Mouse (Mus musculus): Measurements from ENCODE around the gene Chga. TPM values are rescaled to one million over a fixed set of nuclear protein-coding genes. Genes with fewer than 3 reads are reported as not detected.

The Chga gene
- polyA plus RNA-seq, 1 experiment from 2014 or later: 5.2 TPM

DNA sequence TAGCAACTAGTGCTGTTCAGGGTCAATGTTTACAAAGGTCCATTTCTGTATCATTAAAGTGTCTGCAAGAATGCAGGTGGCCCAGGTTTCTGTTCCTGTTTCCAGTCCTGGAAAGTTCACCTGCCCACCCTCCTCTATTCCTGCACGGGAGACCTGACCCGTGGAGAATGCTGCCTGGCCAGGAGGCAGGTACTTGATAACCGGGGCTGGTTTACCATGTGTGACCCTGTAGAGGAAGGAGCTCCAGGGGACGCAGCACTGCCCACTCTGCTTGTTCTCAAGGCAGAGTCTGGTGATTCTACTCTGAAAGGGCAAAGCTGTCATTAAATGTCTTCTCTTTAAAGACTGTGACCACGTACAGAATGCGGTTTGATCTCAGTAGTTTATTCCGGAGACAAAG is 13.4 kb downstream of the Chga start:
- Histone ChIP-seq H3K9me3 (ENCODE audit: control insufficient read depth, low read depth, low read length) (no peaks in the 10 kb centered on the region), H3K27ac (ENCODE audit: low read length) (no peak overlapping the region), H3K27me3 (ENCODE audit: control insufficient read depth, insufficient read depth, low read length) (no peaks in the 10 kb centered on the region), H3K4me3 (ENCODE audit: low read depth, low read length) (no peak overlapping the region), H3K4me1 (ENCODE audit: control insufficient read depth, insufficient read depth, low read length) (no peaks in the 10 kb centered on the region), H3K4me2 (replicated peaks; ENCODE audit: low read depth, low read length) (no peak overlapping the region), H3K36me3 (ENCODE audit: control insufficient read depth, insufficient read depth, low read length) (peaks cover 3% of the 10 kb centered on the region; the same call in 1 of the 2 replicates), H3K9ac (replicated peaks; ENCODE audit: low read depth, low read length) (no peak overlapping the region)
- WGBS: 72% methylated on average over 7 of the region's 7 CpGs
- no peak for ATAC-seq (ENCODE audit: insufficient number of reproducible peaks, insufficient read depth, low FRiP score, low read depth)

DNA sequence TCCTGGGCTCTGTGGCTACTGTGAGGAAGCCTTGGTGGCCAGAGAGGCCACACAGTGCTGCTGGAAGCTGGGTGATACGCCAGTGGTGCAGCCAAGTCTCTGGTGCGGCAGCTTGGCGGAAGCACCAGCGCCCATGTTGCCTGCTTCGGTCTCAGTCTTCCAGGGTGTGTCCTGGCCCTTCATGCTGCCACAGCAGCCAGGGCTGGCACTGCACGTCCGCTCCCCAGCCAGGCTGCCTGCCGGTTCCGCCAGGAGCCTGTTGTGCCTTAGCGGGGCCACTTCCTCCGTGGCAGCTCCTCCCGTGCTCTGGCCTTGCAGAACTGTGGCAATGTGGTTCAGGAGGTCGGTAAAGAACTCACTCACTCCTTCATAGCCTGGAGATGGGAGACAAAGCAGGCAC is 15.3 kb downstream of the Chga start:
- ATAC-seq (ENCODE audit: insufficient number of reproducible peaks, insufficient read depth, low FRiP score, low read depth): no peak
- H3K36me3 ChIP-seq (ENCODE audit: control insufficient read depth, insufficient read depth, low read length): peaks cover 3% of the 10 kb centered on the region; the same call in 1 of the 2 replicates
- H3K9me3 ChIP-seq (ENCODE audit: control insufficient read depth, low read depth, low read length): no peaks in the 10 kb centered on the region
- no peaks in the 10 kb centered on the region for H3K4me1 ChIP-seq (ENCODE audit: control insufficient read depth, insufficient read depth, low read length)
- no peak overlapping the region for H3K9ac ChIP-seq (replicated peaks; ENCODE audit: low read depth, low read length)
- H3K4me2 ChIP-seq (replicated peaks; ENCODE audit: low read depth, low read length): no peak overlapping the region
- WGBS: 87% methylated on average over 13 of the region's 13 CpGs
- H3K27me3 ChIP-seq (ENCODE audit: control insufficient read depth, insufficient read depth, low read length): no peaks in the 10 kb centered on the region
- no peak overlapping the region for H3K27ac ChIP-seq (ENCODE audit: low read length)
- H3K4me3 ChIP-seq (ENCODE audit: low read depth, low read length): no peak overlapping the region

DNA sequence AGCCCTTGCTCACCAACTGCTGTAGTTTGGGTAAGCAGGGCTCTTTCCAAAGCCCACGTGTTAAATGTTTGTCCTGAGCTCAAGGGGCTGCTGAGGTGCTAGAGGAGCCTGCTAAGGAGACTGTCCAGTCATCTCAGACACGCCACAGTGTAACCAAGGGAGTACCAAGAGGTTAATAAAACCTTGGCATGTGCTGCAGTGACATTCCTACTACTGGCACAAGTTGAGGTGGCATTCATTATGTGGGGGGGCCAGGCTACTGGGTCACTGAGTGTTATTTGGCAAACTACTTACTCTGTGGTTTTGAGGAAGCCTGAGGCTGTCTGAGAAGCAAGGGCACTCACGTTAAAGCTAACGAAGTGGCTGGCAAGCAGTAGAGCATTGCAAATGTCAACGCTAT is 16.0 kb downstream of the Chga start:
- H3K4me2 ChIP-seq (replicated peaks; ENCODE audit: low read depth, low read length): no peak overlapping the region
- no peaks in the 10 kb centered on the region for H3K9me3 ChIP-seq (ENCODE audit: control insufficient read depth, low read depth, low read length)
- 77% methylated on average over 5 of the region's 5 CpGs for WGBS
- H3K9ac ChIP-seq (replicated peaks; ENCODE audit: low read depth, low read length): no peak overlapping the region
- ATAC-seq (ENCODE audit: insufficient number of reproducible peaks, insufficient read depth, low FRiP score, low read depth): no peak
- peaks cover 3% of the 10 kb centered on the region; the same call in 1 of the 2 replicates for H3K36me3 ChIP-seq (ENCODE audit: control insufficient read depth, insufficient read depth, low read length)
- H3K4me3 ChIP-seq (ENCODE audit: low read depth, low read length): no peak overlapping the region
- H3K27me3 ChIP-seq (ENCODE audit: control insufficient read depth, insufficient read depth, low read length): no peaks in the 10 kb centered on the region
- no peaks in the 10 kb centered on the region for H3K4me1 ChIP-seq (ENCODE audit: control insufficient read depth, insufficient read depth, low read length)
- no peak overlapping the region for H3K27ac ChIP-seq (ENCODE audit: low read length)

DNA sequence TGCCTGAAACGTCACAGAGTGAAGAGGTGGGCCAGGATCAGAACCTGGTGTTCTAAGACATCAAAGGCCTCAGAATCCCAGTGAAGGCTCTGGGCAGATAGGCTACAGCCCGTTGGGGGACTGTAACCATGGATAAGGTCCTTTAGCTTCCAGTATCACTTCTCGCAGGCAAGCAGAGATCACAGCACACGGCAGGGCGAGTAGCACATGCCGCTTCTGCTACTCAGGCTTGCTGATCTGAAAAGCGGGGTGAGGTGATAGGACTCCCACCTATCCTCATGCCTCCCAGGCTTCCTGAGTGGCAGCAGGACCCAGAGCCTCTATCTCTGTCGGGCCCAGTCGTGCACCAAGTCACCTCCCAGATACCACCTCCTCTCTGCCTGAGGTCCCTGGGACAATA is 16.9 kb downstream of the Chga start:
- Histone ChIP-seq H3K9ac (replicated peaks; ENCODE audit: low read depth, low read length) (no peak overlapping the region), H3K27me3 (ENCODE audit: control insufficient read depth, insufficient read depth, low read length) (no peaks in the 10 kb centered on the region), H3K4me1 (ENCODE audit: control insufficient read depth, insufficient read depth, low read length) (no peaks in the 10 kb centered on the region), H3K4me3 (ENCODE audit: low read depth, low read length) (no peak overlapping the region), H3K36me3 (ENCODE audit: control insufficient read depth, insufficient read depth, low read length) (peaks cover 3% of the 10 kb centered on the region; the same call in 1 of the 2 replicates), H3K9me3 (ENCODE audit: control insufficient read depth, low read depth, low read length) (no peaks in the 10 kb centered on the region), H3K27ac (ENCODE audit: low read length) (no peak overlapping the region), H3K4me2 (replicated peaks; ENCODE audit: low read depth, low read length) (no peak overlapping the region)
- no peak for ATAC-seq (ENCODE audit: insufficient number of reproducible peaks, insufficient read depth, low FRiP score, low read depth)
- WGBS: 82% methylated on average over 9 of the region's 9 CpGs

DNA sequence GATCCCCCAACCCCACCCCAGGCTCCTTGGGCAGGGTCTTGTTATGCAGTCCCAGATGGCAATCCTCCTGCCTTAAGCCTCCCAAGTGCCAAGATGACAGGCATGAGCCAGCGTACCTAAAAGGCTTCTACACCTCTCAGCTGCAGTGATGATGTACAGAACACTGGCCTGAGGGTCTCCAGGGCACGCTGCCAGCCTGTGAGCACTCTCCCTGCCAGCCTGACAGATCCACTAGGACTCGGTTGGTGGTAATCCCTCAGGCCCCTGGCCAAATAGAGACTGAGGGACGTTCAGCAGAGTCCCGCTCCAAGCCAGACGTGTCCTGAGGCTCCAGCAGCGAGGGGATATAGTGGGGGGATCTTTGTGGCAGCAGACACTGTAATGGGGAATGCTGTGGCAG is 18.3 kb downstream of the Chga start:
- Histone ChIP-seq H3K27ac (ENCODE audit: low read length) (no peak overlapping the region), H3K4me1 (ENCODE audit: control insufficient read depth, insufficient read depth, low read length) (peaks cover 3% of the 10 kb centered on the region; the same call in 1 of the 2 replicates), H3K4me3 (ENCODE audit: low read depth, low read length) (no peak overlapping the region), H3K9me3 (ENCODE audit: control insufficient read depth, low read depth, low read length) (no peaks in the 10 kb centered on the region), H3K4me2 (replicated peaks; ENCODE audit: low read depth, low read length) (no peak overlapping the region), H3K27me3 (ENCODE audit: control insufficient read depth, insufficient read depth, low read length) (no peaks in the 10 kb centered on the region), H3K36me3 (ENCODE audit: control insufficient read depth, insufficient read depth, low read length) (peaks cover 3% of the 10 kb centered on the region; the same call in 1 of the 2 replicates), H3K9ac (replicated peaks; ENCODE audit: low read depth, low read length) (no peak overlapping the region)
- no peak for ATAC-seq (ENCODE audit: insufficient number of reproducible peaks, insufficient read depth, low FRiP score, low read depth)
- 64% methylated on average over 7 of the region's 7 CpGs for WGBS

DNA sequence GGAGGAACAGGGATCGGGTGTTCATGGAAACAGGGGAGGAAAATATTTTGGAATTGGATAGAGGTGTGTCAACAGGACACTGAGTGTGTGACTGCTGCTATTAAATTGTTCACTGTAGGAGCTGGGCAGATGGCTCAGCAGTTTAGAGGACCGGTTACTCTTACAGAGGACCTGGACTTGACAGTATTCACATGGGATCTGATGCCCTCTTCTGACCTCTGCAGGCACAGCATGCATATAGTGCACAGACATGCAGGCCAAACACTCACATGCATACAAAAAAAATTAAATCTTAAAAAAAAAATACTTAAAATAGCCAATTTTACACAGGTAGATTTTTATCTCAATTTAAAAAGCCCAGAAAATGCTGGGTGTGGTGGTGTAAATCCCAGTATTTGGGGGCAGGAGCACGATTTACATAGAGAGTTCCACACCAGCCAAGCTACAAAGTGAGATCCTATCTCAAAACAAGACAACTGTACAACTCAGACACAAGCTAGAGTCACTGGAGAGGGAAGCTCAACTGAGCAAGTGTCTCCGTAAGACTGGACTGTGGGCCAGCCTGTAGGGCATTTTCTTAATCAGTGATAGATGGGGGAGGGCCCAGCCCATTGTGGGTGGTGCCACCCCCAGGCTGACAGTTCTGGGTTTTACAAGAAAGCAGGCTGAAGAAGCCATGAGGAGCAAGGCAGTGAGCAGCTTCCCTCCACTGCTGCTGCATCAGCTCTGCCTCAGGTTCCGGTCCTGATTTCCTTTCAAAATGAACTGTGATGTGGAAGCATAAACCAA is 21.0 kb downstream of the Chga start:
- 85% methylated on average over 5 of the region's 5 CpGs for WGBS
- no peaks in the 10 kb centered on the region for H3K9me3 ChIP-seq (ENCODE audit: control insufficient read depth, low read depth, low read length)

DNA sequence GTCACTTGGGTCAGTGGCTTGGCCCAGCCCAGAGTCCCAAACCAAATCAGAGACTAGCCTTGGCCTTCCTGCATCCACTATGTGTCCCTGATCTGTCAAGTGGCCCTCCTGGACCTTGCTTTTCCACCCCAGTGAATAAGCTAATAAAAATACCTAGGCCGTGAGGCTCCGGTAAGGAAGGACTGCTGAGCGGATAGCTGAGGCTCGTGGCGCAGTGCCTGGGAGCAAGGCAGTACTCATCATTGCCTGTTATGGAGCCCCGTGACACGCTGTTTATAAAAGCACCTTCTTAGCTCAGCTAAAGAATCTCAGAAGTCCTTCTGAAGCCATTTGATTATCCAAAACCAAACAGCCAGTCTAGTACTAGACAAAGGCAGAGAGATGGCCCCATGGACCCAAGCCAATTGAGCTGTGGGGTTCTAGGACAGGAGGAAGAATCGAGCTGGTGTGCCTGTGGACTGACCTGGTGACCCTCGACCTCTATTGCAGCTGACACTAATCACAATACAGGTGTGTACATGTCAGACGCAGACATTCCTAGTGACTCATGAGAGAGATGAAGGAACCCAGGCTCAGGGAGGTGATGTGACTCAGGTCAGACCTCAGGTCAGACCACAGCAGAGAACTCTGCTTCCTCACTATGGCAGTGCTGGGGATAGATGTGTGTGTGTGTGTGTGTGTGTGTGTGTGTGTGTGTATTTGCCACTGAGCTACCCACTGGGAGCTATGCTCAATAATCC is 22.1 kb downstream of the Chga start:
- H3K4me1 ChIP-seq (ENCODE audit: control insufficient read depth, insufficient read depth, low read length): peaks cover 3% of the 10 kb centered on the region; the same call in 1 of the 2 replicates
- H3K27ac ChIP-seq (ENCODE audit: low read length): peak overlapping the region; percentile 74
- H3K36me3 ChIP-seq (ENCODE audit: control insufficient read depth, insufficient read depth, low read length): peaks cover 3% of the 10 kb centered on the region; the same call in 1 of the 2 replicates
- no peaks in the 10 kb centered on the region for H3K9me3 ChIP-seq (ENCODE audit: control insufficient read depth, low read depth, low read length)
- no peaks in the 10 kb centered on the region for H3K27me3 ChIP-seq (ENCODE audit: control insufficient read depth, insufficient read depth, low read length)
- ATAC-seq (ENCODE audit: insufficient number of reproducible peaks, insufficient read depth, low FRiP score, low read depth): peak; percentile 47; the same call in 1 of the 2 replicates
- no peak overlapping the region for H3K4me2 ChIP-seq (replicated peaks; ENCODE audit: low read depth, low read length)
- WGBS: 37% methylated on average over 10 of the region's 10 CpGs
- H3K9ac ChIP-seq (replicated peaks; ENCODE audit: low read depth, low read length): no peak overlapping the region
- no peak overlapping the region for H3K4me3 ChIP-seq (ENCODE audit: low read depth, low read length)

More for the DNA sequence above, 21.0 kb downstream of the Chga start:
- peaks cover 3% of the 10 kb centered on the region; the same call in 1 of the 2 replicates for H3K36me3 ChIP-seq (ENCODE audit: control insufficient read depth, insufficient read depth, low read length)
- H3K4me1 ChIP-seq (ENCODE audit: control insufficient read depth, insufficient read depth, low read length): peaks cover 3% of the 10 kb centered on the region; the same call in 1 of the 2 replicates
- no peaks in the 10 kb centered on the region for H3K27me3 ChIP-seq (ENCODE audit: control insufficient read depth, insufficient read depth, low read length)
- no peak for ATAC-seq (ENCODE audit: insufficient number of reproducible peaks, insufficient read depth, low FRiP score, low read depth)
- no peak overlapping the region for H3K4me3 ChIP-seq (ENCODE audit: low read depth, low read length)
- H3K9ac ChIP-seq (replicated peaks; ENCODE audit: low read depth, low read length): no peak overlapping the region
- H3K4me2 ChIP-seq (replicated peaks; ENCODE audit: low read depth, low read length): no peak overlapping the region
- H3K27ac ChIP-seq (ENCODE audit: low read length): no peak overlapping the region

DNA sequence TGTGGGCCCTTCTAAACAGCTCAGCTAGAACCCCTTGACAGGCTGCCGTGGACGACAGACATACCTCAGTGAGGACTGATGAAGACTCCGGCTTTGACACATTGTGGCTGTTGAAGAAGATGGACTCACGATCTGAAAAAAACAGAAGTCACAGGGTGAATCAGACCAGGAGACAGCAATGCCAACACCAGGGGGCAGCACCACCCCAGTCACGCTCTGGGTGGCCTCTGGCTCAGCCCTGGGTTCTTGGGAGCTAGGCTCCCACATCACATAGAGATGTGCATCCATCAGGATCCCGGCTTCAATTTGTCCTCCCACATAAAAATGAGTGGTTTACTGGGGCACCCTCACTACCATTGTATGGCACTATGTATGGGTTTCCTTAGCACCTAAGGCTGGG is 24.3 kb downstream of the Chga start:
- Histone ChIP-seq H3K27me3 (ENCODE audit: control insufficient read depth, insufficient read depth, low read length) (no peaks in the 10 kb centered on the region), H3K4me1 (ENCODE audit: control insufficient read depth, insufficient read depth, low read length) (peaks cover 3% of the 10 kb centered on the region; the same call in 1 of the 2 replicates), H3K9me3 (ENCODE audit: control insufficient read depth, low read depth, low read length) (no peaks in the 10 kb centered on the region), H3K9ac (replicated peaks; ENCODE audit: low read depth, low read length) (no peak overlapping the region), H3K4me3 (ENCODE audit: low read depth, low read length) (no peak overlapping the region), H3K4me2 (replicated peaks; ENCODE audit: low read depth, low read length) (no peak overlapping the region), H3K36me3 (ENCODE audit: control insufficient read depth, insufficient read depth, low read length) (peaks cover 3% of the 10 kb centered on the region; the same call in 1 of the 2 replicates), H3K27ac (ENCODE audit: low read length) (no peak overlapping the region)
- peak; percentile 35; the same call in 1 of the 2 replicates for ATAC-seq (ENCODE audit: insufficient number of reproducible peaks, insufficient read depth, low FRiP score, low read depth)
- WGBS: 60% methylated on average over 6 of the region's 6 CpGs

Measured in stomach, embryonic 14.5 days (tissue).